In genomic region chr5:27814282-27814681, GRCm38 (mm10) we compare ENCODE assay signal across 29 mouse cellular contexts. TPM values are rescaled to one million over a fixed set of nuclear protein-coding genes. Genes with fewer than 3 reads are reported as not detected.
DNase-seq lines count a peak whose midpoint lies in the region; ATAC-seq and TF ChIP-seq lines count a peak whose summit lies in the region.
"Had no signal": no experiment of that assay in that cellular context is flagged by ENCODE, and none has a peak within 500 bp of the region (broad histone marks: within the 10 kb centered on the region; RNA-seq: fewer than 3 reads in every experiment).

No protein-coding gene starts in this region.

- TF ChIP-seq POLR2A in ES-Bruce4 (IDR thresholded peaks at IDR 0.05; ENCODE audit: insufficient read depth, low read length) = no peak

- no peaks in the 10 kb centered on the region for H3K9me3 ChIP-seq in ES-Bruce4 (replicated peaks; ENCODE audit: control insufficient read depth, insufficient read depth, low read length, poor library complexity, severe bottlenecking)
- H3K9me3 ChIP-seq: G1E had no signal

- ATAC-seq in activated CD4-positive, CD25-positive, alpha-beta regulatory T cell, adult 4 months = no peak
- ATAC-seq: CD4-positive, CD25-positive, alpha-beta regulatory T cell, adult 4 months; Patski had no signal

- H3K27me3 ChIP-seq in ES-Bruce4 (ENCODE audit: control insufficient read depth, insufficient read depth, low read length, poor library complexity, severe bottlenecking) = no peaks in the 10 kb centered on the region
- H3K27me3 ChIP-seq: CH12.LX had no signal

- DNase-seq in ES-CJ7 (ENCODE audit: low read depth, low spot score) (peak; percentile 87), R1 (ENCODE audit: low read depth, low spot score) (peak; percentile 81), ZHBTc4 (ENCODE audit: low read depth, low spot score) (peak; percentile 84)
- DNase-seq in frontal cortex, postnatal 14 days (ENCODE audit: low spot score in 2 of 2) = no peak
- no peak for DNase-seq in adrenal gland, postnatal 36 days
- DNase-seq in natural killer cell, adult 2 months (ENCODE audit: low spot score in 2 of 2) = no peak
- DNase-seq: adrenal gland, adult 2 months; adrenal gland, adult 8-10 months; adrenal gland, postnatal 10 days; adrenal gland, postnatal 14 days; adrenal gland, postnatal 25 days; B cell, adult 2 months; cerebellum, adult 11 months; cerebellum, adult 11-12 months; cerebellum, adult 18-20 months; cerebellum, adult 2 months; cerebellum, adult 8-10 months; cerebellum, adult 9-10 months; cerebellum, adult 9-11 months; cerebellum, postnatal 10 days had no signal

- H3K4me1 ChIP-seq in ES-Bruce4 (ENCODE audit: control insufficient read depth, insufficient read depth, low read length) = peaks cover 12% of the 10 kb centered on the region

- 0 out of 2 replicates have a peak, but pooled peaks have one; percentile 47 for TF ChIP-seq EP300 in ES-Bruce4 (IDR thresholded peaks at IDR 0.05; ENCODE audit: insufficient read depth, low read depth, low read length)

- no peak overlapping the region for H3K27ac ChIP-seq in ES-Bruce4 (ENCODE audit: insufficient read depth, low read length)

- no peaks in the 10 kb centered on the region for H3K36me3 ChIP-seq in ES-Bruce4 (ENCODE audit: control insufficient read depth, insufficient read depth, low read length, poor library complexity, severe bottlenecking)
- H3K36me3 ChIP-seq: G1E had no signal

- no peak overlapping the region for H3K9ac ChIP-seq in ES-Bruce4 (ENCODE audit: low read depth, poor library complexity, severe bottlenecking)

- TF ChIP-seq CTCF in ES-Bruce4 (IDR thresholded peaks at IDR 0.05; ENCODE audit: low read depth, low read length) = no peak

- no peak overlapping the region for H3K4me3 ChIP-seq in ES-Bruce4 (ENCODE audit: low read depth, low read length)

RNA-seq across cellular contexts. Expression of gene Paxip1, which starts 22.8 kb away (rescaled TPM):
- polyA plus RNA-seq in ES-Bruce4 (2011; ENCODE audit: insufficient read depth, insufficient read length, low read depth, missing spikeins) = 59.3 and 62.3 TPM in 2 replicates
- 10 to 100 TPM; 23.7 to 28.0 TPM for total RNA-seq in adrenal gland, postnatal 36 days (2021)
- 10 to 100 TPM; 10.4 to 10.8 TPM for polyA plus RNA-seq in activated CD4-positive, CD25-positive, alpha-beta regulatory T cell, adult 4 months (2017; shearing (Covaris generic))

RNA-seq across cellular contexts. Expression of gene Htr5a, which starts 27.7 kb away (rescaled TPM):
- not detected in 2 replicates for polyA plus RNA-seq in ES-Bruce4 (2011; ENCODE audit: insufficient read depth, insufficient read length, low read depth, missing spikeins)
- not detected for total RNA-seq in adrenal gland, postnatal 36 days (2021)
- polyA plus RNA-seq in activated CD4-positive, CD25-positive, alpha-beta regulatory T cell, adult 4 months (2017; shearing (Covaris generic)) = not detected
- total RNA-seq: adrenal gland, adult 18-20 months; adrenal gland, adult 2 months; adrenal gland, adult 8-10 months; adrenal gland, postnatal 10 days; adrenal gland, postnatal 14 days; CH12.LX; MEL had no signal
- polyA plus RNA-seq: adrenal gland, adult 2 months; C2C12; CD4-positive, CD25-positive, alpha-beta regulatory T cell, adult 4 months; G1E; Patski had no signal

Comparison
In these comparisons a context has a peak if more than half of its experiments do, and no peak if none do; other contexts are left out.
1. DNase-seq: peak in ES-CJ7 (single experiment), R1 (single experiment) and ZHBTc4 (single experiment); none in frontal cortex, postnatal 14 days (0 of 2), adrenal gland, postnatal 36 days (0 of 2) and natural killer cell, adult 2 months (0 of 2).